Mouse (Mus musculus) forebrain, postnatal 0 days (tissue): ENCODE results near the gene Rab4b. TPM values are rescaled to one million over a fixed set of nuclear protein-coding genes. Genes with fewer than 3 reads are reported as not detected.
A peak's percentile ranks its signal among the peaks of the same experiment; 100 is the strongest.

ENCODE experiments used
- ATAC-seq: fragments of 200-750 bp; cut with Nextera tagmentation; 2 replicates; pipeline ENCODE4 v1.8.0; 2017; ENCODE audit warnings: mild to moderate bottlenecking, moderate library complexity
- DNase-seq: peaks from one replicate; pipeline ENCODE4 v3.0.0-alpha.2; 2015
- H3K27ac ChIP-seq: fragments of 300-500 bp; sonication (generic); 2 replicates; pipeline ENCODE4 v1.5.1; 2014; ENCODE audit warnings: low read depth, mild to moderate bottlenecking, antibody characterized with exemption, low read length, moderate library complexity, mixed read lengths
- H3K27me3 ChIP-seq: fragments of 300-500 bp; sonication (generic); 2 replicates; pipeline ENCODE4 v1.6.1; 2014; ENCODE audit warnings: mild to moderate bottlenecking, low read length, mixed read lengths; ENCODE audit not compliant: insufficient read depth
- H3K36me3 ChIP-seq: fragments of 300-500 bp; sonication (generic); 2 replicates; pipeline ENCODE4 v1.6.1; 2014; ENCODE audit warnings: mild to moderate bottlenecking, moderate library complexity; ENCODE audit not compliant: insufficient read depth
- H3K4me1 ChIP-seq: fragments of 300-500 bp; sonication (generic); 2 replicates; pipeline ENCODE4 v1.6.1; 2014; ENCODE audit warnings: antibody characterized with exemption; ENCODE audit not compliant: insufficient read depth
- H3K4me2 ChIP-seq: fragments of 300-500 bp; sonication (generic); 2 replicates; pipeline ENCODE4 v1.6.1; 2014; ENCODE audit warnings: low read depth, mild to moderate bottlenecking, moderate library complexity
- H3K4me3 ChIP-seq: fragments of 300-500 bp; sonication (generic); 2 replicates; pipeline ENCODE4 v1.5.1; 2014; ENCODE audit warnings: low read depth, low read length, mixed read lengths
- H3K9ac ChIP-seq: fragments of 300-500 bp; sonication (generic); 2 replicates; pipeline ENCODE4 v1.6.1; 2014; ENCODE audit warnings: mild to moderate bottlenecking
- H3K9me3 ChIP-seq: fragments of 300-500 bp; sonication (generic); 2 replicates; pipeline ENCODE4 v1.6.1; 2016; ENCODE audit warnings: low read length
- CTCF ChIP-seq: sonication (generic); IDR thresholded peaks from 2 replicates; pipeline ENCODE4 v1.5.1; 2016; ENCODE audit warnings: antibody characterized with exemption, control low read depth, low read depth
- WGBS: fragments of 180-500 bp; shearing (Covaris S2); extraction: QIAGEN DNeasy Blood & Tissue Kit; methylation state at CpG from one replicate; pipeline ENCODE4 v1.1.7; 2014; 5-methylcytosine and 5-hydroxymethylcytosine counted together
- polyA plus RNA-seq: library from polyadenylated mRNA; unstranded; fragments of >200 nt; fragmentation: Nextera tagmentation; extraction: Ambion mirVana; gene quantifications from 2 replicates; pipeline ENCODE4 v1.2.1, GENCODE M21; 2015
- total RNA-seq: library from RNA; depleted of rRNA; stranded (reverse); fragments of >200 nt; gene quantifications from 2 replicates; pipeline ENCODE4 v1.2.3, GENCODE M21; 2014

Gene Rab4b
- total and polyA plus RNA-seq, 2 experiments from 2014 or later = 66.8 to 125 TPM

DNA sequence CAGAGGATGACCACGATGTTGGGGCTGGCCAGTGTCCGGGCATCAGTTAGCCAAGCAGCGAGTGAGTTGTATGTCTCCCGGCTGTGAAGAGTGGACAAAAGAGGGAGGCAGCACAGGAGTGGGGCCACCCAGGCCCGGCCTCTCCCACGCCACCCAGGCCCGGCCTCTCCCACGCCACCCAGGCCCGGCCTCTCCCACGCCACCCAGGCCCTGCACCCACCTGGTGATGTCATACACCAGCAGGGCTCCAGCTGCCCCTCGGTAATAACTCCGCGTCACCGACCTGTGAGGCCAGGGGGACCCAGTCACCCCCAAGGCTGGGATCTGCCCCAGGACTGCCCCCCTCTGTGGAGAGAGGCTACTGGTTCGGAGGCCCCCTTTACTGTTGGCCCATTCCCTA is 4.2 kb downstream of the Rab4b start:
- Histone ChIP-seq H3K4me2 (no peak overlapping the region), H3K27ac (no peak overlapping the region), H3K4me3 (no peak overlapping the region), H3K9me3 (no peaks in the 10 kb centered on the region), H3K36me3 (peaks cover 38% of the 10 kb centered on the region), H3K9ac (no peak overlapping the region), H3K27me3 (no peaks in the 10 kb centered on the region), H3K4me1 (peaks cover 4% of the 10 kb centered on the region; the same call in 1 of the 2 replicates)
- 96% methylated on average over 15 of the region's 15 CpGs for WGBS
- DNase-seq = no peak
- TF ChIP-seq CTCF = no peak
- ATAC-seq = no peak

- no peak overlapping the region for H3K9ac ChIP-seq
- 88% methylated on average over 3 of the region's 3 CpGs for WGBS
- no peak for ATAC-seq
- H3K27me3 ChIP-seq = no peaks in the 10 kb centered on the region
- DNase-seq = no peak
- TF ChIP-seq CTCF = no peak
- peaks cover 38% of the 10 kb centered on the region for H3K36me3 ChIP-seq
- H3K4me1 ChIP-seq = no peaks in the 10 kb centered on the region; the same call in 1 of the 2 replicates
- no peak overlapping the region for H3K27ac ChIP-seq
- H3K4me3 ChIP-seq = no peak overlapping the region
- H3K9me3 ChIP-seq = no peaks in the 10 kb centered on the region
- H3K4me2 ChIP-seq = no peak overlapping the region
Observed at GRCm38 (mm10) chr7:27170981-27171380, 7.7 kb downstream of the Rab4b start.

- peaks cover 34% of the 10 kb centered on the region for H3K36me3 ChIP-seq
- no peak overlapping the region for H3K4me3 ChIP-seq
- H3K4me1 ChIP-seq = peaks cover 16% of the 10 kb centered on the region
- no peak for TF ChIP-seq CTCF
- WGBS = 95% methylated on average over 5 of the region's 5 CpGs
- ATAC-seq (no peak), DNase-seq (no peak)
- H3K27ac ChIP-seq = no peak overlapping the region
- H3K27me3 ChIP-seq = no peaks in the 10 kb centered on the region
- H3K4me2 ChIP-seq = no peak overlapping the region
- H3K9me3 ChIP-seq = no peaks in the 10 kb centered on the region
- H3K9ac ChIP-seq = no peak overlapping the region
Observed at GRCm38 (mm10) chr7:27168371-27168770, 10.3 kb downstream of the Rab4b start.

GRCm38 (mm10) chr7:27167475-27168094 is 11.1 kb downstream of the Rab4b start:
- no peak for ATAC-seq
- no peak for DNase-seq
- Histone ChIP-seq H3K4me2 (peak overlapping the region; percentile 75), H3K9ac (peak overlapping the region; percentile 92), H3K4me1 (peaks cover 20% of the 10 kb centered on the region), H3K36me3 (peaks cover 26% of the 10 kb centered on the region), H3K9me3 (no peaks in the 10 kb centered on the region), H3K4me3 (peak overlapping the region; percentile 90), H3K27ac (peak overlapping the region; percentile 97), H3K27me3 (no peaks in the 10 kb centered on the region)
- 69% methylated on average over 11 of the region's 11 CpGs for WGBS
- TF ChIP-seq CTCF = no peak

DNA sequence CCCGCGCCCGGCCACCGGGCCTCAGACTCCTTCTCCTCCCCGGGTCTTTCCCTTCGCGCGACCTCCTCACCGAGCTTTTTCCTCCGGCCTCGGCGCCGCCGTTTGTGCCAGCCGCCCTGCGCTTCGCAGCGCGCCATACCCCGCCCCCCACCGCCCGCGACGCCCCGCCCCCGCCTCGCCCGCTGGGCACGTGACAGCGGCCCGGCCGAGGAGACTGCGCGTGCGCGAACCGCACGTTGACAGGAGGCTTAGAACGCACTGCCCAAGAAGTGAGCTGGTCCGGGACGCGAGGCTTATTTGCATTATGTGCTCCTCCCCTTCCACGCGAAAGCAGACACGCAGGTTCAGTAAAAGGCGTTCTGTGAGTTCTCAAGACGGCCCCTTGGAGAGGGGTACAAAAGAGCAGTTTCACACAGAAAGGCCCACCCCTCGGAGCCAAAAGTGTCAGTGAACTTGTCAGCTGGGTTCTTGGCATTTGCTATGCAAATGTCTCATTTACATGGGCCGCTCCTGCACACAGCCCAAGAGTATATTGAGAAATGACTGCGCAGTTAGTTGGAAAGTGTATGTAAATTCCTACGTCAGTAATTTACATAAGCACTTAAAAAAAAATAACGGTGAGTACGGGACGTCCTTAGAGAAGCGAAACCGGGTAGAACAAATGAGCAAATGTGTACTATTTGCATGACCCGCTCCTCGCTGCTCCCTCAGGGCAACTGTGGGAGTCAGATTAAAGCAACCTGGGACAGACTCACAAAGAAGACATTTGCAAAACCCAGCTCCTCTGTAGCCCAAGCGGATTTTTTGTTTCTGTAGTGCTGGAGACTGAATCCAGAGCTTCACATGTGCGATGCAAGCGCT is 11.9 kb downstream of the Rab4b start, which contains the start of gene Egln2:
Egln2 (minus strand) TSS at position 189 of the 861 bp plus-strand sequence.
- 2% methylated on average over 57 of the region's 61 CpGs for WGBS
- peak; percentile 86 for ATAC-seq
- H3K27me3 ChIP-seq = no peaks in the 10 kb centered on the region
- H3K4me3 ChIP-seq = peak within 1 kb of the TSS; percentile 90
- peak; percentile 95 for DNase-seq
- peaks cover 20% of the 10 kb centered on the region for H3K36me3 ChIP-seq
- peak within 1 kb of the TSS; percentile 92 for H3K9ac ChIP-seq
- peaks cover 20% of the 10 kb centered on the region for H3K4me1 ChIP-seq
- H3K9me3 ChIP-seq = no peaks in the 10 kb centered on the region
- no peak for TF ChIP-seq CTCF
- H3K27ac ChIP-seq = peak within 1 kb of the TSS; percentile 97
- H3K4me2 ChIP-seq = peak within 1 kb of the TSS; percentile 75

DNA sequence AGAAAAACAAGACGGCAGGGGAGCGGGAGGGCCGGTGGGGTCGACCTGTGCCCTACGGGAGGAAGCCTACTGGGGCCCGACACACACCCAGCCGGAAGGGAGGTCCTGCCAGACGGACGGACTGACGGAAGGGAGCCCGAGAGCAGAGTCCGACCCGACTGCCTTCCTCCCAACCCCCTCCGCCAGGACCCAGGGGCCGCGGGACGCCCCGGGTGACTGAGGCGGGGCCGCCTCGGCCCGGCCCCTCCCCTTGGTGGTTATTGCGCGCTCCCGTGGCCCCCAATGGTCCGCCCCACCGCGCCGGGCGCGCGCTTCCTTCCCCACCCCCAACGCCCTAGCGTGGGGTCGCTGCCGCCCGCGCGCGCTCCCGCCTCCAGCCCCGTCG is 12.5 kb downstream of the Rab4b start:
- peak overlapping the region; percentile 90 for H3K4me3 ChIP-seq
- peak; percentile 69 for ATAC-seq
- under 1% methylated on average over 27 of the region's 43 CpGs for WGBS
- peak overlapping the region; percentile 75 for H3K4me2 ChIP-seq
- H3K4me1 ChIP-seq = peaks cover 24% of the 10 kb centered on the region
- peaks cover 18% of the 10 kb centered on the region for H3K36me3 ChIP-seq
- peak overlapping the region; percentile 92 for H3K9ac ChIP-seq
- H3K27ac ChIP-seq = peak overlapping the region; percentile 97
- no peaks in the 10 kb centered on the region for H3K27me3 ChIP-seq
- no peak for TF ChIP-seq CTCF
- peak; percentile 87 for DNase-seq
- no peaks in the 10 kb centered on the region for H3K9me3 ChIP-seq

- no peaks in the 10 kb centered on the region for H3K27me3 ChIP-seq
- no peaks in the 10 kb centered on the region for H3K9me3 ChIP-seq
- H3K4me1 ChIP-seq = peaks cover 24% of the 10 kb centered on the region
- peak; percentile 5; the same call in 1 of the 2 replicates for ATAC-seq
- H3K4me3 ChIP-seq = peak overlapping the region; percentile 90
- no peak for TF ChIP-seq CTCF
- H3K27ac ChIP-seq = peak overlapping the region; percentile 97
- peaks cover 17% of the 10 kb centered on the region for H3K36me3 ChIP-seq
- no peak for DNase-seq
- 2% methylated on average over 8 of the region's 8 CpGs for WGBS
- peak overlapping the region; percentile 92 for H3K9ac ChIP-seq
- H3K4me2 ChIP-seq = peak overlapping the region; percentile 75
Observed at GRCm38 (mm10) chr7:27165696-27166095, 13.0 kb downstream of the Rab4b start.
